Mouse (Mus musculus) cerebellum, adult 11 months (tissue): ENCODE measurements around the gene Vmn1r235.
"Not testable (repeated sequence)": the region's sequence is repeated elsewhere in the genome, so short reads cannot be mapped to it uniquely, and the experiment has no call there.

Experiments
- DNase-seq: peaks from one replicate; pipeline ENCODE4 v3.0.0; 2022

Gene Vmn1r235

GRCm38 (mm10) chr17:21256111-21256510, at the start of gene Vmn1r235:
Gene Vmn1r235, plus strand, starts transcription at chr17:21256411.
- DNase-seq: no peak

DNA sequence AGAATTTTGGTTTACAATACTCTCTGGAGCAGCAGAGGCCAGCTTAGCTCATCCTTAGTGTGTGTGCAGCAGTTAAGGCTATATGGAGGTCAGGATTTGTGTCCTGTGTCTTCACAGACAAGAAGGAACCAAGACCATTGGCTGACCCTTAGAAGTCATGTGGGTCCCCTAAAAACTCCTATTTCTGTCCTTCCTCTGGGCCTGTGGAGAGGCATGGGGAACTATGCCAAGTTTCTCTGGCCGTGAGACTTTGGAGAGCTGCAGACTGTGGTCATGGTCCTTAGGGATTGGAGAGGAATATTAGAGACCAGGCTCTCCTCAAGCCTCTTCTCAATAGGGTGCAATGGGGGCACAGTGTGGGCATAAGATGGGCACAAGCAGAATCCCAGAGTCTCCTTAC, 45.1 kb upstream of the Vmn1r235 start:
- not testable (repeated sequence) for DNase-seq

DNA sequence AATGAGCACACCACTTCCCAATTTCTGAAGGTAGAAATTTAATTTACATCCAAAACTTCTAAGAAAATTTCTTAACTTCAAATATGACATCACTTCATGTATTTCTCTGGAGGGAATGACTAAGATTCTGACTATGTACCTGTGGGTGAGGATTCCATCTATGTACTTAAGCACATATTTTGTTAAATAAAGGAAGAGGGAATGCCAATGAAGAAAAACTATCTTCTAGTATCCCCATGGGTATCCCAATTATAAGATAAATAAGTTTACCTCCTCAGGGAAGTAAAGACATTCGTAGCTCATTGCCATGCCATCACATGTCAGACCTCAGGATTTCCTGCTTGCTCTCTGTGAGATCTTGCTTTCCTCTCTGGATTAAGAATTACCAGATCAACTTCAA, 30.4 kb upstream of the Vmn1r235 start, which contains the start of gene Vmn1r234:
Vmn1r234 (plus strand) TSS at position 301 of the 400 bp plus-strand sequence.
- no peak for DNase-seq

- peak; percentile 0 for DNase-seq
Observed at GRCm38 (mm10) chr17:21231654-21232053, 24.6 kb upstream of the Vmn1r235 start.

- DNase-seq: peak; percentile 32
Observed at GRCm38 (mm10) chr17:21272103-21272502, 15.9 kb downstream of the Vmn1r235 start.

DNA sequence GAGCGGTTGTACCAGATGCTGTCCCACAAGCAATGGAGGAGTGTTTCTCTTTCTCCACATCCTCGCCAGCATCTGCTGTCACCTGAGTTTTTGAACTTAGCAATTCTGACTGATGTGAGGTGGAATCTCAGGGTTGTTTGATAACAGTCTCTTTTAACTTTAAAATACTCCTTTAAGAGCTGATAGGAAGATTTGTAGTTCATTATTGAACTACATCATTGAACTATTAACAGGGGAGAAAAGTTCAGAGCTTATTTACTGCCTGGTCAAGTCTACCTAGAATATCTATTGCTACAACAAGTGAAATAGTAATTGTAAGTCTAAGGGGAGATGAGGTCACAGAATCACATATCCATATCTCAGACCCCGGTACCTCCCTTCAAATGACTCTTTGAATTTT, 26.4 kb downstream of the Vmn1r235 start, which contains the start of gene Vmn1r236:
Vmn1r236 (plus strand) TSS at position 301 of the 400 bp plus-strand sequence.
- no peak for DNase-seq

DNA sequence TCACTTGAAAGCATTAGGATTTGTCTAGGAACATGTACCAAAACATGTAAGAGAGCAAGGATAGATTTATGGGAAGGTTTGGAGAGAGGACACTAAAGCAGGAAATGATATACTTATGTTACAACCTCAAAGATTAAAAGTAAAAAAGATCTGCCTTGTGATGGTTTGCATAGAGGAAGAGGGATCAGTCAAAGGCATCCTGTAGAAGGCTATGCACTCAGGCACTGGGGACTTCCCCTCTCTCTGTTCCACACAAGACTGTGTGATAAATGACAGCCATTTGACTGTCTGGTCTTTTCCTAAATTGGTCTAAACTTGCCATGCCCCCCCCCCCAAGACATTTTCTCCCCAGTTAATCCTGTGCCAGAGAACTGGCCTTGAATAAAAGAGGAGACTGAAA, 28.2 kb downstream of the Vmn1r235 start:
- no peak for DNase-seq

- no peak for DNase-seq
Observed at GRCm38 (mm10) chr17:21289695-21290094, 33.5 kb downstream of the Vmn1r235 start.

DNA sequence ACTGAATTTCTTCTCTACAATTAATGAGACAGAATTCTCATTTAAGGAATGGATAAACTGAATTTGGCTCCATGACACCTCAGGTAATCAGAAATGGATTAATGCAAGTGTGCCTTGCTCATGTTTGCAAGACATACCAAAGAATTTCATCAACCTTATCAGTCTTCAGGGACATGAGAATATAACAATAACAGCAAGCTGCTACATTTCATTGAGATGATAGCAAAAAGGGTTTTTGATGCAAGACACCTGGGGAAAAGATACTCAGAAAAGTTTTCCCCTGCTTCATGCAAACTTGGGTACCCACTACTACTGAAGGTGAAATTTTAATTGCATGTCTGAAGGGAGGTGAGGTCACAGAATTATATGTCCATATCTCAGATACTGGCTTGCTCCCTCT, 55.4 kb downstream of the Vmn1r235 start, which contains the start of gene Vmn1r237:
Vmn1r237 (plus strand) TSS at position 301 of the 400 bp plus-strand sequence.
- DNase-seq: no peak
